Mouse (Mus musculus): ENCODE measurements around the gene Gm14408.
"Not testable (repeated sequence)": the region's sequence is repeated elsewhere in the genome, so short reads cannot be mapped to it uniquely, and the experiment has no call there.

Gene Gm14408

GRCm38 (mm10) chr2:176830840-176831239, at the start of gene Gm14408:
Gene Gm14408 (plus strand): TSS chr2:176831140.
- DNase-seq (ENCODE audit: low spot score): not testable (repeated sequence)

DNA sequence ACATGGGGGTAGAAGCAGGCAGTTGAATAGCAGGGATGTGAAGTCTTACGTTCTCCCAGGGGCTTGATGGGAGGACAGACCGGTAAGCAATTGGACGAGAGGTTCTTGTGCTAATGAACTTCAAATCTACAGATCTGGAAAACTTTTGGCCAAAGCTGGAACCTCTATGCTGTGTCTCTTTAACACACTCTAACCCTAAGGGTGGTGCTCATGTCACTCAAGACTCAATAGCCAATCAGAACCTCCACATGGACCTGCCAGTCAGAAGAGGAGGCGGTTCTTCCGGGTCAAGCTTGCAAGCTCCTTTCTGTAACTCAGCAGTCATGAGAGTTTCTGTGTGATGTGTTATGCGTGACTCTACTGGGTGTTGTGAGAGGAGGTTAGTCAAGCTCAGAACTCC, 32.6 kb upstream of the Gm14408 start, which contains the start of gene Gm14295:
TSS of gene Gm14295 (plus strand) at position 301 of the 400 bp plus-strand sequence.
- DNase-seq (ENCODE audit: low spot score): not testable (repeated sequence)

DNA sequence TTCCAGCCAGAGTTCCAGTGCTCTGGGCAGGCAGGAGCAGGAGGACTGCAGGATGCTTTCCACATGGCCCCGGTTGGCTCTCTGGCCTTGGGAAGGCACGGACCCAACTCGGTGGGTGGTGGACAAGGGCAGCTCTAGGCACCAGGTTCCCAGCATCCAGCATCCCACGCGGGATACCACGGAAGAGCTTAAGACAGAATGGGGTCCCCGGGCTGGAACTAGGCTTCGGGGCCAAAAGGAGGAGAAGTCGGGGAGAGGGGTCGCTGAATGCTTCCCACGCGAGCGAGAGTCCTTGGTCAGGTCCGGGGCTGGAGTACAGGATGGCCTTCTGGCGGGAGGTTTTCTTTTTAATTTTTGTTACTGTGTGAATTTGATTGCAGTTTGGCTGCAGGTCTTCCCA, 32.2 kb upstream of the Gm14408 start:
- not testable (repeated sequence) for DNase-seq (ENCODE audit: low spot score)

Measured in c-Kit-positive CD71-positive TER-119-positive erythroid progenitor cells, embryonic 14.5 days (primary cell).